Mouse (Mus musculus) right cerebral cortex, postnatal 25 days (tissue): ENCODE measurements around the gene Ltv1.

Experiments used
- DNase-seq: peaks from one replicate; pipeline ENCODE4 v3.0.0; 2022

Gene Ltv1

DNA sequence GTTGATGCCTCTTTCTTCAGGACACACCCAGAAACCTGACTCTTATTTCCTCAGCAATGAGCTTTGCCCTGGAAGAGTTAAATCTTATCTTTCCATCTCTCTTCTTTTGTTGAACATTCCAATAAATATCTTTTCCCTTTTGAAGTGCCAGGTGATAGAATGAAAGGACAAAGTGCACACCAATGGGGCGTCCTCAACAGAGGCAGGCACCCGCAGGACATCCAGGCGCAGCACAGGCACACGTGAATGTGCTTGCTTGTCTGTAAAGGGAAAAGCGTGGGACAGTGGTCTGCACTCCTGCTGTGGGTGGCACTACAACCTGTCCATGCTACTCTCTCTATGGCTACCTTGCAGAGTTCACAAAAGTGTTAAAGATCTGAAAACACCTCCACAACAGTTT, 3.1 kb downstream of the Ltv1 start:
- no peak for DNase-seq

DNA sequence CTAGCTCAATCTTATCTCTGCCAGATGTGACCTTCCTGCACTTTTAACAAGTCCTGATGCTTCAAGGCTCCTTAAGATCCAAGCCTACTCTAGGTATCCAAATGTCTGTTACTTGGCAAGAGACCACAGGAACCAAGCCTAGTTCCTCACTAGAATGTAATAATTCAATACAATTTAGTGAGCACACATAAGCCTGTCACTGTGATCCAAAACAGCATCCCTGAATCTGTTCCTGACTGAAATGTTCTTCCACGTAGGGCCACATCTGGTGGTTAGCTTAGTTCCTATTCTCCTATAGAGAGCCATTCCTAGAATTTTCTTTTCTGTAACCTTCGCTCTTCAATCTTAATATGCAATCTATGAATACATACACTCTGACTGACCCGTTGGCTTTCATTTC, 6.2 kb downstream of the Ltv1 start:
- DNase-seq, result no peak

DNA sequence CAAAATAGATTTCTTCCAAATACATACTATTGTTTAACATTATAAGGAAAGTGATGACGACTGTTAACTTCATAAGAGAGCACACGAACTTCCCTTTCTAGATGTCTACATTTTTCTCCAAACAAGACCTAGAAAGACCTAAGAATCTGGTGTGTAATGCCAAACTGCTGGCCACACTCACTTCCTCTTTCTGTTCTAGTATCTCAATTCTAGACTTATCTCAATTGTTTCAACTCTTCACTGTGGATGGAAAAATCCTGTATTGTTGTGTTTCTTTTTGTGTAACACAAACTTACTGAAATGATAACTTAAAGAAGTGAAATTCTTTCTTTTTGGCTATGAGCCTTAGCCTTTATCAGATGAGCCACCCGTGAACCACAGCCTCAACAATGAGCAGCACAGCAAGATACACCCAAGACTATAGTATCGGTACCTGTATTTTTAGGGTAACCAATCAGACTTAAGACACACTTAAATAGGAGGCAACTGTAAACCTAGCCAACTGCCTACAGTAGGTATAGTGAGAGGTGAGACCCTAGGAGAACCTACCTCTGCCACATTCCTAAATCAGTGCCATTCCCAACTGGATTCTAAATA, 8.7 kb downstream of the Ltv1 start:
- DNase-seq, result no peak

DNA sequence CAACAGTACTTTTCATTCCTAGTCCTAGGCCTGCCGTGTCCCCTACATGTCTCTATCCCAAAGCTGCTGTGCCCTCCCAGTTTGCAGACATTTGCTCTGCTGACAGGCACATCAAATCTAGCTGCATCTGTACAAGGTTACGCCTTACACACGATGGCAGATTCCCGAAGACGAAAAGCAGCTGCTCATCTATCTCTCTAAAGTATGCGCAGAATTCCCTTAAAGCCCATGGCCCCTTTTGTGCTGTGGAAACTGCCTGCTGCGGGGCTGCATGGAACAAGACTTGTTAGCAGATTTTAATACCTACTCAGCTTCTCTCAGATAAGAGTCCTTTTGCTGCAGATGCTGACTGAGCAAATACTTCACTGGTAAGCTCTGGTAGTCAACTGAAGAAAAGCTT, 12.8 kb downstream of the Ltv1 start:
- DNase-seq, result no peak

DNA sequence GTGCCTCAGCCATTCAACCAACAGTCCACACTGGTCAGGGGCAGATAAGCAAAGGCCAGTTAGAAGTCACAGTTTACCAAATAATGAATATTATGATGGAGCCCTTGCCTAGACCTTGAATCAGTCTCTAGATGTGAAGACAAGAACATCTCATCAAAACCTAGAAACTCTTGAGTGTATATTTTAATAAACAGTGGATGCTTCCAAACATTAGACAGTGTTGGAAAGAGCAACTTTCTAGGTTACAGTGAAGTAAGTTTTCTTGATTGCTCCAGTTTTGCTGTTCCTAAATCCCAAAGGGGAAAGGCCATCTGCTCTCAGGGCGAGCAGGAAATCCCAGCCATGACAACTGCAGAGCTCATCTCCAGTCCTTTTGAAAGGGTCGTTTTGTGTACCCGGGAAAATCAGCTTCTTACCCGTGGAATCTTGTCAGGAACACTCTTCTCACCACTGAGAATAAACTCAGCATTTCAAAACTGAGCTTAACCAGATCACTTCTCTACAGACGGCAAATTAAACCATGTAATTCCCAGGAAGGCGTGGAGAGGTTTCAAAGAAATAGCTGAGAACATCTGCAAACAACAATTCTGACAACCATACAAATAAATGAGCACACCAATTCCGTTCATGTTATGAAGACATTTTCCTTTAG, 14.9 kb downstream of the Ltv1 start, which contains the start of gene Zc2hc1b:
TSS of gene Zc2hc1b (minus strand) at position 51 of the 652 bp plus-strand sequence.
- no peak for DNase-seq

DNA sequence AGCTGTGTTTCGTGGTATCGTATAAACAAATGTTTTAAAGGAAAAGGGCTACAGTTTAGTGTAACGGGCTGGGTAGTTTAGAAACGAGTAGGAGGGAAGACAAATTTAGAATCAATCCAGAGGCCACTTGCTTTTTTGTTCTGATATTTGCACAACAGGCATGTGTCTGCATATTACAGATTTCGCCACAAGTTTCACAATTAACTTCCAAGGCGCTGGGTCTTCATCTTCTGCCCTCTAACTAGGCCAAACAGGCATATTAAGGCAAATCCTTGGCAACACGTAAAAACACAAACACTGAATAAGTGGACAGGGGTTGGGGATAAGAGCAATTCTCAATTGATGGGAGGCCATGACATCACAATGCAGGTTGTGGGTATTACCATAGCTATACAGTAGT, 17.1 kb downstream of the Ltv1 start:
- no peak for DNase-seq

DNA sequence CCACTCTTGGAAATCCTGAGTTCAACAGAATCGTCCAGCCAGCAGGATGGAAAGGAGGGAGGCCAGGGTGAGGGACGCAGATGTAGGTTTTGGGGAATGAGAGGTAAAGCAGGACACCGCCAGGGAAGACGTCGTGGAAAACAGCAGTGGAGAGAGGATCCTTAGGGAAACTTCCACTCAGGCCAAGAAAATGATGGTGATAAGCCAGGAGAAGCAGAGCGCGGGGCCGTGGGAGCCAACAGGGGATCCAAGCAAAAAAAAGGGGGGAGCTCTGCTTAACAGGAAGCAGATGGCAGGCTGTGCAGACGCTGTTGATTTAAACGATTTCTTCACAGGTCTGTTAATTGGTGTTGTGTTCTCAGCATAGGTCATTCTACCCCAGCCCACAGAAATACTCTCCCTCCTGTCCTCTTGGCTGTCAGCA, 20.2 kb downstream of the Ltv1 start:
- DNase-seq, result no peak

DNA sequence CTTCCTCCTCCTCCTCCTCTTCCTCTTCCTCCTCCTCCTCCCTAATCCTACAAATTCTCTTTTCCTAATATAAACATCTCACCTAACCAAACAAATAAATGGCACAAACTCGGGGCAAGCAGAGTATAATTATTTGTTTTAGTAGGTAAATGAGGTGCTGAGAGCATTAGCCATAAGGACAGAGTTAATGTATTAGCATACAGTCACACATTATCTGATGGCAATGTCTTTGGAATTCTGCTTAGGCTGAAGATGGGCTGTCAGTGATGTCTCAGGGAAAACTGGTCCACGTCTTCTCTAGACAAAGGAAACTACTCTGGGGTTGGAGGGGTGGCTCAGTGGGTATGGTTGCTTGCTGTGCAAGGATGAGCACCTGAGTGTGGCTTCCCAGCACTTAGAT, 21.5 kb downstream of the Ltv1 start:
- no peak for DNase-seq

DNA sequence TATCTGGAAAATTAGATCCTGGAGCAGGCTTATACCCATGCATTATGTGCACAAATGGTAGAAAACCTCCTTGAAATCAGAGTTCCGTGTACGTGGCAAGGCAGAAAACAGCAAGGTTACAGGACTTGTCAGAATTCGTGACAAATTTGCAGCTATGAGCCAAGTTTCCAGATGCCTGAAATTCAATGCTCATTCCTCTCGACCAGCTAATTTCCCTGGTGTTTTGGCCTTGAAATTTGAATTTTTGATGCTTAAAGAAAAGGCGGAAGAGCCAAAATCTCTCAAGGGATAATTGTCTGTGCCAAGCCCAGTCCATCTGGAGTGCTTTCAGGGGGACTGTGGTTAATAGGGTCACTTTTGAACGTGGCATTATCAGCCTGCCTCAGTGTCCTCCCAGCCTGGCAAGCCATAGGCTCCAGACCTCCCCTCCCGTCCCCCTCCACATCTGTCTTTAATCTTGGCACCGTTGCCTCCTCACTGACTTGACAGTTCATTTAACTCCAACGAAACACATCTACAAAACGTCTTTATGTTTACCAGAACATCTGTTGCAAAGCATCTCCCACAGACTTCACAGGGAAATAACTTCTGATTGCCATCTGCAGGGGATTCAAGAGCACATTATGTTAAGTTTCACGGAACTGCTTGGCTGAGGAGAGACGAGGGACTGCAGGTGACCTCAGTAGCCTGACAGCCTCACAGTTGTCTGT, 22.1 kb downstream of the Ltv1 start:
- DNase-seq, result no peak

DNA sequence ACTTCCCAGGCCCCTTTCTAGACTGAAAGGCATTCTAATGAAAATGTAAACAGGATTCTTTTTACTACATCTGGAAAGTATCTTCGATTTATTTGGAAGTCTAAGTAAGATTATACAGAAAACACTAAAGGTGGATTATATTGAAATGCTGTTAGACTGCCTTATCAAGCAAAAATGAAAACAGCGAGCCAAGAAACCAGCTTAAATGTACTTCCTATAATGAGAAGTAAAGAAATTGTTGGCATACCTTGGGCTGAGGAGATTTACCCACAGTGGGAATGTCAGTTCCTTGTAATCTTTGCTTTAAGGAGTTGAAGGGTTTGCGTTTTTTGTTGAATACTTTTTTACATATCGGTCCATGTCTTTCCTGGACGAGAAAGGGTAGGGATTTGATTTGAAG, 24.5 kb downstream of the Ltv1 start:
- DNase-seq, result no peak

DNA sequence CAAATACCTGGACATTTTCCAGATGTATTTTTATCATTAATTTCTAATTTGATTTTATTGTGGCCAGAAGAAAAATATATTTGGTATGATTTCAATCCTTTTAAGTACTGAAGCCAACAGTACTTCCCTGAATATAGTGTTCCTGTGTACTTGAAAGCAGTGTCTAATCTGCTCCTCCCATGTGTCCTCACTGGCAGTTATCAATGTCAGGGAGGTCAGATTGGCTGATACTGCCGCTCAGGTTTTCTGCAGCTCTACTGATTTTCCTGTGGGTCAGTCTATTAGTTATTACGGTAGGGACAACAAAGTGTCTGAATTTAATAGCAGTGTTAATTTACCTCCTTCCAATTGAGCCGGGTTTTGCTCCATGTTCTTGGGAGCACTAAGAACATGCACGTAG, 30.9 kb downstream of the Ltv1 start:
- no peak for DNase-seq

DNA sequence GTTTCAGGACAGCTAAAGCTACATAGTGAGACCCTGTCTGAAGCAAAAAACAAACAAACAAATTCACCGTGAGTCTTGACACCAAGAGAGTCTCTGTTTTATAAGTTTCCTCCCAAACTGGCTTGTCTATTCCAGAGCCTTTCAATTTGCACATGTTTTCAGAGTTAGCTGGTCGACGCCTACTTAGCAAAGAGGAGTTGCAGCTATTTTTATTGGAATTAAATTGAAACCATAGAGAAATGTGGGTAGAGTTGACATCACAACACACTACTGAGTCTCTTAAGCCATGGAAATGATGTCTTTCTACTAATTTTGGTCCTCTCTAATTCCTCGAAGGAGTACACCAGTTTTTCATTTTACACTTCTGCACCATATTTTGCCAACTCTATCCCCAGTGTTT, 32.1 kb downstream of the Ltv1 start:
- no peak for DNase-seq

DNA sequence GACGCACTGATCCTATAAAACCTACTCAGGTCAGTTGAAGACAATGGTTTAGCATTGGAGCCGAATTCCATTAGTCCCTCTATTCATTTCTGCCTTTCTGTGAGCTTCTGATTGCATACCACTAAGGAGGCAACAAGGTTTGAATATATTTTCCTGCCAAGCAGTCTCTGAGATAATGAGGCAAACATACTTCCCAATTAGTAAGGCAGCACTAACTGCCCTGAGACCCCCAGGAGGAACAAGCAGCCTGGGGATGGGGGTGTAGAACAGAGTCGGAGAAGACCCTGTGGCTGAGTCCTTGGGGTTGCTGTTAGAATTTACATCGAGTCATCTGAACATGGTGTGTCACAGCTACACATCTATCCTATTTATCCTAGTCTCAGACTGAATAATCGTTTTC, 37.6 kb downstream of the Ltv1 start:
- DNase-seq, result no peak

DNA sequence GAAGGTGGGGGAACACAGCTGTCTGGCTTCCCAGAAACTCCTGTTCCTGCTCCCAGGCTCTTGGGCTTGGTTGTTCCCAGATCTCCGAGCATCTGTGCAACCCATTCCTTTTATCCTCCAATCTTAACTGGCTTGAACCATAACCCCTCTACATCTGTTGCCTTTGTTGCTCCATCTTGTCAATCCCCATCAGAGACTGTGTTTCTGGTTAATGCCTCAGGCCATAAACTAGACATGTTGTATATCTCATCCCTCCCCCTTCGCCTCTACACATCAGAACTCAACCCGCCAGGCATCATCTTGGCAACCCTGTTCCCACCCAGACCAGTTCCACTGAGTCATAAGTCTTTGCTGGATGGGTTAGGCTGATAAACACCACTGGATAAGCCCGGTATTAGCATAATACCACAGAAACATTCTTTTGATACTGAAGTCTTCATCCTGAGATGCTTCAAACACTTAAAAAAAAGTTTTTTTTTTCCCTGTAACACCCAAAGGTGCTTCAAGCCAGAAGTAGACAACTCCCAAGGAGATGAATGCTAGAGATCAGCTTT, 40.1 kb downstream of the Ltv1 start:
- DNase-seq, result no peak

DNA sequence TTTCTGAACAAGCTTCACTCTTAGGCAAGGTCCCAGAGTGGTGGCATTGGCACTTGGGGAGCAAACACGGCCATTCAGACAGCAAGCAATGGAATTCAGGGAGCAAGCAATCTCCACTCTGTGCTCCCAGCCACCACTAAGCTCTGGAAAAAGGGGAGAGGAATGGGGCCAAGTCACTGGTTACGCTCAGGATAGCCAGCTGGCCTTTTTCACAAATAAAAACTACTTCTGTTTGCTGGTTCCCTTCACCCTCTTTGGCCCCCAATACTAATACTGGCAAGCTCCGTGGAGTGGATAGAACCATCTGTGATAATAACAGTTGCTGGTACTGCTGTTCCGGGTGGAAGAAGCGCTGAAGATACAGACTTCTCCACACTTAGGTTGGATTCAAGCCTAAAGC, 41.6 kb downstream of the Ltv1 start:
- no peak for DNase-seq

DNA sequence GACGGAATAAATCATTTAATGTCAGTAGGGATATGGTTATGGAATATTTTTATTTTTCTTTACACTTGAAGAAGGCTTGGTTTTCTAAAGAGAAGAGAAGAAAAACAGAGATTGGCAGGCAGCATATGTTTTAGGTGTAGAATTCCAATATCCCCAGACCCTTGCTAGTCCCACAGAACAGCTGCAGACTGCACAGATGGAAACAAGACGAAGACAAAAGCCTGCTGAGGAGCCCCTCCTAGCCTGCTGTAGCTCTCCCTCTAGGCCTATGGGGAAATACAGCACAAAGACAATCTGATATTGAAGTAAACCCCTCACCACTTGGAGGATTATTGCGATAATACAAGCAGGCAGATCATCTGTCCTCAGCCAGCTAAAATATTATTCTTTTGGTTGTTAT, 42.5 kb downstream of the Ltv1 start:
- no peak for DNase-seq

DNA sequence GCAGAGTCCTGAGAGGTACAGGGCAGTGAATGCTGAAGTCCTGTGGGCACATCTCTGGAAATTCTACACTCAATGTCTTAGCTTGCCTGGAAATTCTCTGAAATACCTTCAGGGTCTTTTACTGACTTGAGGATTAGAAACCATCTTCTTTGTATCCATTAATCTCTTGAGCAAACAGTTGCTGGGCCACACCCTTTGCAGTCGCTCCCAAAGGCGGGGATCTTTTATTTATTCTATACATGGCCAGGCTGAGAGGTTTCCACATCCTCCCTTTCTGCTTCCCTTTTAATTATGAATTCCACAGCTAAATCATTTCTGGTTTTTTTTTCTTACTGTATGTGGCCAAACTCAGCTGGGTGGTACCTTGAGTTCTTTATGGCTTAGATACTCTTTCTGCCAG, 52.5 kb downstream of the Ltv1 start:
- DNase-seq, result no peak

DNA sequence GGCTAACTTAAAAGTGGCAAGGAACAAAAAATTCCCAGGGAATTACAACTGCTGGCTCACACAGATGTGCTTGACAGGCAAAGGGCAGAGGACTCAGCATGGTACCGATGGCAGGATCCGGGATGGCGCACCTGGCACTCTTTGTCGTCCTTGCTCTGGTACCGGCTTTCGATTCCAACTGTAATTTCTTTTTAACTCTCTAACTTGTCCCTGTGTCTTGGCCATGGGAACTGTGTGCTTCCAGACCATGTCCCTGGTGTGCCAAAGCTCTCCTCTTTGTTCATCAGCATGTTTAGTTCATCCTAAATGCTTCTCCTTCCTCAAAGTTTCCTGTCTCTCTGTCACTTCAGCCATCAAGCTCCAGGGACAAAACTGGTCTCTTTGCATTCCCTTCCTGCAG, 55.1 kb downstream of the Ltv1 start:
- DNase-seq, result no peak

DNA sequence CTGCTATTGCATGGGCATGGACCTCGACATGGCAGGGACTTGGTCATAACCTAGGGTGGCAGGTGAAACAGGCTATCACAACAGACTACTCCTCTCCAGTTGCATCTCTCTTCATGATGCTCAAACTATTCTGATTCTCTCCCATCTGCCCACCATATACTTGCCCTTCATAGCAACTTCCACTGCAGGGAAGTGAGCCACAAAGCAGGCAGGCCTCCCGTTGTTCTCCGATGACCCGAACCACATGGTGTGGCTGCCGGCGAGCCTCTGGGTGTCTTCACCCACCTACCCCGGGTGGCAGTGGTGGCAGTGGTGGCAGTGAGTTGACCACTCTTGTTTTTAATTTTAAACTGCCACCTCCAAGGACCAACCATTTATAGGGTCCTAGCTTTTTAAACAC, 57.2 kb downstream of the Ltv1 start:
- DNase-seq, result no peak

DNA sequence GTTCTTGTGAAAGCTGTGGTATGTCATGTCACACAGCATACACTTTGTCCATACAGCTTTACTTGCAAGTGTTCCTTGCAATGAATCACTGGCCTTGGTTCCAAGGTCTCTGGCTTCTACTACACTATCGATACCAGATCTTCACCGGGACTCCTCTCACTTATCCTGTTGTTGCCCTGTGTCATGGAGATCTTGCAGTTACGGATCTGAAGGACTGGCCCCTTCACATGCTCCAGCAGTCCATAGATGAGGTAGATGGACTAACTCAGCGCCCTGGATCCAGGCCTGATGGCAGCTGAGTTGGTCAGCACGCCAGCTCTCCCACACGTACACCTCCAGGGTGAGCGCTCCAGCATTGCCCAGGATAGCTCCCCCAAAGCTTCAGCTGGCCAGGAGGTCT, 57.7 kb downstream of the Ltv1 start:
- DNase-seq, result no peak

DNA sequence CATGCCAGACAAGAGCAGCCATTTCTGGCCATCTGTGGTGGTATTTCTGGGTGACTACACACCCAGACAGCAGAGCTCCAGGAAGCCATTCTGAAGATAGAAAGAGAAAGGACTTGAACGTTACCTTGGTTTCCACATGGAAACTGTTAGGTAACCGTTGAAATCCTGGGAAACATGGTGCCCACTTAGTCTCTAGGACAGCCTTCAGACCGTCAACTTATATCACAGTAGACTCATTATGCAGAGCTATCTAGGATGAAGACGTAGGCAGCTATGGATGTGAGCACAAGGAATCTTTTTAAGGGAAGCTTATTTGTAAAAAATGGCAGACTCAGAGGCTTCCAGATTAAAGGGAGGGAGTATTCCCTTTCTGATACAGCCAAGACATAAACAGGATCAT, 59.1 kb downstream of the Ltv1 start:
- DNase-seq, result no peak
